Mouse (Mus musculus) thymus, adult 2 months (tissue): ENCODE results near the gene Platr25. TPM values are rescaled to one million over a fixed set of nuclear protein-coding genes. Genes with fewer than 3 reads are reported as not detected.
"Not testable (repeated sequence)": the region's sequence is repeated elsewhere in the genome, so short reads cannot be mapped to it uniquely, and the experiment has no call there.

Experiments used
- DNase-seq: peaks from one replicate; pipeline ENCODE4 v3.0.0; 2021
- H3K27ac ChIP-seq: fragments of 200-500 bp; 2 replicates; pipeline ENCODE4 v1.5.1; 2012; ENCODE audit warnings: low read length, control low read depth; ENCODE audit not compliant: control insufficient read depth, insufficient read depth
- H3K27me3 ChIP-seq: fragments of 200-500 bp; 2 replicates; pipeline ENCODE4 v1.6.1; 2012; ENCODE audit warnings: mild to moderate bottlenecking, low read length, moderate library complexity, mixed read lengths; ENCODE audit not compliant: control insufficient read depth, insufficient read depth
- H3K36me3 ChIP-seq: fragments of 200-500 bp; 2 replicates; pipeline ENCODE4 v1.6.1; 2012; ENCODE audit warnings: mild to moderate bottlenecking, low read length, moderate library complexity; ENCODE audit not compliant: control insufficient read depth, insufficient read depth
- H3K4me1 ChIP-seq: fragments of 200-500 bp; replicated peaks from 2 replicates; pipeline ENCODE4 v1.6.1; 2012; ENCODE audit warnings: low read length; ENCODE audit not compliant: control insufficient read depth, insufficient read depth
- H3K4me3 ChIP-seq: fragments of 200-500 bp; 2 replicates; pipeline ENCODE4 v1.5.1; 2012; ENCODE audit warnings: mild to moderate bottlenecking, low read length, control low read depth, moderate library complexity; ENCODE audit not compliant: control insufficient read depth, insufficient read depth
- CTCF ChIP-seq: fragments of 200-500 bp; IDR thresholded peaks from 2 replicates; pipeline ENCODE4 v1.5.1; 2012; ENCODE audit warnings: mild to moderate bottlenecking, control low read depth, low read length, moderate library complexity, borderline replicate concordance; ENCODE audit not compliant: control insufficient read depth, poor library complexity, insufficient read depth; ENCODE audit errors: extremely low read depth
- POLR2A ChIP-seq: fragments of 200-500 bp; IDR thresholded peaks from 2 replicates; pipeline ENCODE4 v1.6.1; 2012; ENCODE audit warnings: mild to moderate bottlenecking, low read length, control low read depth, moderate library complexity; ENCODE audit not compliant: control insufficient read depth, poor library complexity, insufficient read depth; ENCODE audit errors: extremely low read depth
- WGBS: fragments of 180-500 bp; shearing (Covaris S2); methylation state at CpG from one replicate; pipeline ENCODE4 v1.1.7; 2018; 5-methylcytosine and 5-hydroxymethylcytosine counted together
- polyA plus RNA-seq: library from polyadenylated mRNA; depleted of rRNA; stranded (reverse); fragments of >200 nt; gene quantifications from 2 replicates; pipeline ENCODE4 v1.2.3, GENCODE M21; 2012; rRNA removed

Gene Platr25
- polyA plus RNA-seq = 1.6 TPM in 2 replicates

DNA sequence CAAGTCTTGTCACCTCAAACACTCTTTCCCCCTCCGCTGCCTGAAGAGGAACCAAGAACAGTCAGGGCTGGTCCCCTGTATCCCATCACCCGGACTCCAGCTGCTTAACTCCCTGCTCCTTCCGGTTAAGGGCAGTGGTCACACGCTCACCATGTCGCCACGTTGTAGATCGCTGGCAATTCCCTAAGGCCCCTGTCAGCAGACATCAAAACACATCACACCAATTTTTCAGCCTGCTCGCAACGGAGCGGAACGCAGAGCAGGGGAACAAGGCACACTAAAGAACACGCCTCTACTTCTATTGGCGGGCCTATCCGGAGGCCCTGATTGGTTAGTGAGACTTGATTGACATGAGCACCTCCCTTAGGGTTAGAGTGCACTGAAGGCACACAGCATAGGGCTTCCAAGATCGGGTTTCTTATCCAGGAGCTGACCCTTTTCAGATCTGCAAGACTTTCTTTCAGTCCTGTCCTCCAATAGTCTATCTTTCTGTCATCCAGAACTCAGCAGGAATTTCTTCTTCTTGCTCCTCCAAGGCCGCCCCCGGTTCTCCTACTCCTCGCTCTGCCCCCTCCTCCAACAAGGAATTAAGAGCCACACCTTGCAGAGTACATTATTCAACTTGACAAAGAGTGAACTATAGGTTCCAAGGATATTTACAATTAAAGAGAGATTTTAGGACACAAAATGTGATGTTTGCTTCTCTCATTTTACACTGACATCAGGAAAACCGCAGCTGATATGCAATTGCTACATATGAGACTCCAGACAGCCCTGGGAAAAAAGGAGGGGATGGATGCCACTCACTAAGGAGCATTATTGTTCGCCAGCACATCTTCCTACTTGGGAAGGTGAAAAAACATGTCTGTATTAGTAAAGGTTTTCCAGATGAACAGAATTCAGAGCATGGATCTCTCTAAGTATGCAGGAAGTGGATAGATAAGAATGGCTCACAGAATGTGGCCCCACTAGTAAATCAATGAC lies at the start of gene Platr25:
Platr25 (minus strand) TSS at position 278 of the 984 bp plus-strand sequence.
- peak within 1 kb of the TSS; percentile 91 for H3K4me3 ChIP-seq
- DNase-seq = peak; percentile 66
- H3K4me1 ChIP-seq, H3K27me3 ChIP-seq, H3K27ac ChIP-seq, H3K36me3 ChIP-seq: not testable (repeated sequence)
- WGBS = 15% methylated on average over 20 of the region's 20 CpGs

DNA sequence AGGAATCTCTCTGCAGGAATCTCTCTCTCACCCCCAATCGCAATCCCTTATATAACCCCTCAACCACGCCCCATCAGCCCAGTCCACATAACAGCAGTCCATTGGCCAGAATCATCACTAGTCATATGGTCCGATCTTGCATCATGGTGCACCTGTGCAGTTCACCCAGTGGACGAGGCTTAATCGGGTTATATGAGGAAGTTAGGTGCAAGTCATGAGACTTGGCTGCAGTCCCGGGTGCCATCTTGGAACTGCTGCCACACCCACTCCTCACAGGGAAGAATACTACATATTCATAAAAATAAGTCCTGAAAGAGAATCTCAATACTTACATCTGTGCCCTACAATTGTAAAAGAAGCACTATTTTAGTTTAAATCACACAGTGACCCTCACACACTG lies 47.5 kb upstream of the Platr25 start:
- not testable (repeated sequence) for H3K27ac ChIP-seq, H3K36me3 ChIP-seq, H3K4me1 ChIP-seq, DNase-seq, H3K4me3 ChIP-seq, H3K27me3 ChIP-seq
- WGBS = 76% methylated on average over 6 of the region's 6 CpGs

DNA sequence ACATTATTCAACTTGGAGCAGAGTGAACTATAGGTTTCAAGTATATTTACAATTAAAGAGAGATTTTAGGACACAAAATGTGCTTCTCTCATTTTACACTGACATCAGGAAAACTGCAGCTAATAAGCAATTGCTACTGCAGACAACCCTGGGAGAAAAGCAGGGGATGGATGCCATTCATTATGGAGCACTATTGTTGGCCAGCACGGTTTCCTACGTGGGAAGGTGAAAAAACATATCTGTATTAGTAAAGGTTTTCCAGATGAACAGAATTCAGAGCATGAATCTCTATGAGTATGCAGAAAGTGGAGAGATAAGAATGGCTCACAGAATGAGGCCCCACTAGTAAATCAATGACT lies 25.6 kb upstream of the Platr25 start:
- not testable (repeated sequence) for H3K27ac ChIP-seq, H3K4me1 ChIP-seq, H3K27me3 ChIP-seq, H3K36me3 ChIP-seq, DNase-seq
- 54% methylated on average over 2 of the region's 2 CpGs for WGBS
- H3K4me3 ChIP-seq = peak overlapping the region; percentile 50; the same call in 1 of the 2 replicates

DNA sequence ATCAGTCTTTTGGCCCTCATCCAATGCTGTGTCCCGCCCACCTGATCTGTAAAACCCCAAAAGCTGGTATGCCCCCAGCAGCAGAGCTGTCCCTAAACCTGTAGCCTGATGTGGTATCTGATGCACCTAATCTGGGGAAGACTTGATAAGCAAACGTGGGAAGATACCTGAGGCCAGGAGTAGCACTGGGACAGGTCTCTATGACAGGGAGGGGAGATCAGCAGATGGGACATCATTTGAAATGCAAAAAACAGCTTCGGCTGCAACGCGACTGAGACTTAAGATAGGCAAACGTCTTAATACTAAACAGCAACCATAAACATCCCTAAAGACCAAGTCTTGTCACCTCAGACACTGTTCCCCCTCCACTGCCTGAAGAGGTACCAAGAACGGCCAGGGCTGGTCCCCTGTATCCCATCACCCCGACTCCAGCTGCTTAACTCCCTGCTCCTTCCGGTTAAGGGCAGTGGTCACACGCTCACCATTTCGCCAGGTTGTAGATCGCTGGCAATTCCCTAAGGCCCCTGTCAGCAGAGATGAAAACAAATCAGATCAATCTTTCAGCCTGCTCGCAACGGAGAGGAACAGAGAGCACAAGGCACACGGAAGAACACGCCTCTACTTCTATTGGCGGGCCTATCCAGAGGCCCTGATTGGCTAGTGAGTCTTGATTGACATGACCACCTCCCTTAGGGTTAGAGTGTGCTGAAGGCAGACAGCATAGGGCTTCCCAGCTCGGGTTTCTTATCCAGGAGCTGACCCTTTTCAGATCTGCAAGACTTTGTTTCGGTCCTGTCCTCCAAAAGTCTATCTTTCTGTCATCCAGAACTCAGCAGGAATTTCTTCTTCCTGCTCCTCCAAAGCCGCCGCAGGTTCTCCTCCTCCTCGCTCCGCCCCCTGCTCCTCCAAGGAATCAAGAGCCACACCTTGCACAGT lies 25.0 kb upstream of the Platr25 start, which contains the start of gene Gm5141:
Gm5141 (minus strand) TSS at position 610 of the 936 bp plus-strand sequence.
- peak within 1 kb of the TSS; percentile 56 for H3K4me3 ChIP-seq
- H3K4me1 ChIP-seq, H3K27me3 ChIP-seq, H3K36me3 ChIP-seq, H3K27ac ChIP-seq: not testable (repeated sequence)
- peak; percentile 44 for DNase-seq
- whole genome bisulfite sequencing = 4% methylated on average over 23 of the region's 23 CpGs

DNA sequence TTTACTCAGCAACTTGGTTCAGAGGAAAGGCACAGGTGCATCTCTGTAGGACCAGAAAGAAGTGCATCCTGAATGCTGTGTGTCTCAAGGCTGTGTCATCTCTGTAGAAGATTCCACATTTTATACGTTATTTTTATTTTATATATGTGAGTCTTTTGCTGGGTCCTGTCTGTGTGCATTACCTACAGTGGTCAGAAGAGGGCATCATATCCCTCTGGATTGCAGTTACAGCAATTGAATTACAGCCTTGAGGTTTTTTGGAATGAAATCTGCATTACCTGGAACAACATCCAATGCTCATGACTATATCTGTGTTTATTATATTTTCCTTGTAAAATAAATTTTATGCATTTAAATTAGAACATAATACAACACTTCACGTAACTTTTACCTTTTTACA lies 3.3 kb upstream of the Platr25 start:
- H3K27ac ChIP-seq, H3K36me3 ChIP-seq, H3K4me1 ChIP-seq, H3K27me3 ChIP-seq, H3K4me3 ChIP-seq: not testable (repeated sequence)
- WGBS = 64% methylated on average over 2 of the region's 2 CpGs
- DNase-seq = peak; percentile 45

DNA sequence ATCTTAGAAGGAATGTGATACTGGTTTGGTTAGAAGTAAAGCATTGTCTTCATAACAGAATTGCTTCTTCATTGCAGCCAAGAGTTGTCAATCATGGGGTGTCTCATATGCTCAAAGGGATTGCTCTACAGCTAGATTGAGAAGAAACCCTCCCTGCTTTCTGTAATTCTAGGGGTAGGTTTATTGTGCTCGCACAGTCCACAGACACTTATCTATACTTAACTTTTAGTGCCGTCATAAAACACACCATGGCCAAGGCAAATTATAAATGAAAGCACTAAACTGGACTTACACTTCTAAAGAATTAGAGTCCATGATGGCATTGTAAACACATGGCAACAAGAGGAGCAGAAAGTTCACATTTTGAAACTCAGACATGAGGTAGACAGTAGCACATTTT lies 27.2 kb downstream of the Platr25 start:
- no peak for TF ChIP-seq POLR2A
- no peak for TF ChIP-seq CTCF
- WGBS = 98% methylated on average over 2 of the region's 2 CpGs
- DNase-seq = no peak
- H3K27me3 ChIP-seq = no peaks in the 10 kb centered on the region
- no peaks in the 10 kb centered on the region for H3K36me3 ChIP-seq
- H3K4me3 ChIP-seq = no peak overlapping the region
- H3K4me1 ChIP-seq = no peaks in the 10 kb centered on the region
- no peak overlapping the region for H3K27ac ChIP-seq

DNA sequence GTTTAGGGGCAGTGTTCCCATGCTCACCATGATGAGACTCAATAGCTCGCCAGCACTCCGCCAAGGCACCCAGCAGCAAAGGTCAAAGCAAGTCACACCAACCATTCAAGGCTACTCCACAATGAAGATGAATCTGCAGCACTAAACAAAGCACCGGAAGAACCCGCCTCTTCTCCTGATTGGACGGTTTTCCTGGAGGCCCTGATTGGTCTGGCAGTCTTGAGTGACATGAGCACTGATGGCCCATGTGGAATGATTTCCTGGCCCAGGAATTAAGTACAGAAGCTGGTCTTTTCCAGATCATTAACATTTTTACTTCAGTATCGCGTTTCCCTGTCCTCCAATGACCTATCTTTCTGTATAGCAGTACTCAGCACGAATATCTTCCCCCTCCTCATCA lies 47.9 kb downstream of the Platr25 start:
- not testable (repeated sequence) for H3K4me1 ChIP-seq, H3K27me3 ChIP-seq, H3K4me3 ChIP-seq, H3K27ac ChIP-seq, DNase-seq, H3K36me3 ChIP-seq
- WGBS = 93% methylated on average over 8 of the region's 8 CpGs

DNA sequence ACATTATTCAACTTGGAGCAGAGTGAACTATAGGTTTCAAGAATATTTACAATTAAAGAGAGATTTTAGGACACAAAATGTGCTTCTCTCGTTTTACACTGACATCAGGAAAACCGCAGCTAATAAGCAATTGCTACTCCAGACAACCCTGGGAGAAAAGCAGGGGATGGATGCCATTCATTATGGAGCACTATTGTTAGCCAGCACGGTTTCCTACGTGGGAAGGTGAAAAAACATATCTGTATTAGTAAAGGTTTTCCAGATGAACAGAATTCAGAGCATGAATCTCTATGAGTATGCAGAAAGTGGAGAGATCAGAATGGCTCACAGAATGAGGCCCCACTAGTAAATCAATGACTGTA lies 75.2 kb downstream of the Platr25 start:
- not testable (repeated sequence) for H3K4me1 ChIP-seq, H3K27me3 ChIP-seq, H3K36me3 ChIP-seq, H3K27ac ChIP-seq, DNase-seq
- peak overlapping the region; percentile 63 for H3K4me3 ChIP-seq
- WGBS = 41% methylated on average over 4 of the region's 4 CpGs

DNA sequence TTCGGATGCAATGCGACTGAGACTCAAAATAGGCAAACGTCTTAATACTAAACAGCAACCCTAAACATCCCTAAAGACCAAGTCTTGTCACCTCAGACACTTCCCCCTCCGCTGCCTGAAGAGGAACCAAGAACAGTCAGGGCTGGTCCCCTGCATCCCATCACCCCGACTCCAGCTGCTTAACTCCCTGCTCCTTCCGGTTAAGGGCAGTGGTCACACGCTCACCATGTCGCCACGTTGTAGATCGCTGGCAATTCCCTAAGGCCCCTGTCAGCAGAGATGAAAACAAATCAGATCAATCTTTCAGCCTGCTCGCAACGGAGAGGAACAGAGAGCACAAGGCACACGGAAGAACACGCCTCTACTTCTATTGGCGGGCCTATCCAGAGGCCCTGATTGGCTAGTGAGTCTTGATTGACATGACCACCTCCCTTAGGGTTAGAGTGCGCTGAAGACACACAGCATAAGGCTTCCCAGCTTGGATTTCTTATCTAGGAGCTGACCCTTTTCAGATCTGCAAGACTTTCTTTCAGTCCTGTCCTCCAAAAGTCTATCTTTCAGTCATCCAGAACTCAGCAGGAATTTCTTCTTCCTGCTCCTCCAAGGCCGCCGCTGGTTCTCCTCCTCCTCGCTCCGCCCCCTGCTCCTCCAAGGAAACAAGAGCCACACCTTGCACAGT lies 75.8 kb downstream of the Platr25 start:
- H3K4me3 ChIP-seq = peak overlapping the region; percentile 69
- not testable (repeated sequence) for H3K36me3 ChIP-seq, H3K27me3 ChIP-seq, H3K4me1 ChIP-seq, H3K27ac ChIP-seq
- DNase-seq = peak; percentile 33
- 3% methylated on average over 19 of the region's 20 CpGs for WGBS
